Mouse (Mus musculus) cerebellum, adult 2 months (tissue): Measurements from ENCODE around the gene Setd3.

Source experiments
- CTCF ChIP-seq: fragments of 200-500 bp; IDR thresholded peaks from 2 replicates; pipeline ENCODE4 v1.5.1; 2011; ENCODE audit warnings: low read depth, mild to moderate bottlenecking, control low read depth, low read length, moderate library complexity, borderline replicate concordance; ENCODE audit not compliant: insufficient read depth
- POLR2A ChIP-seq: fragments of 200-500 bp; IDR thresholded peaks from 2 replicates; pipeline ENCODE4 v1.6.1; 2011; ENCODE audit warnings: low read length, control low read depth, borderline replicate concordance; ENCODE audit not compliant: insufficient read depth

DNA sequence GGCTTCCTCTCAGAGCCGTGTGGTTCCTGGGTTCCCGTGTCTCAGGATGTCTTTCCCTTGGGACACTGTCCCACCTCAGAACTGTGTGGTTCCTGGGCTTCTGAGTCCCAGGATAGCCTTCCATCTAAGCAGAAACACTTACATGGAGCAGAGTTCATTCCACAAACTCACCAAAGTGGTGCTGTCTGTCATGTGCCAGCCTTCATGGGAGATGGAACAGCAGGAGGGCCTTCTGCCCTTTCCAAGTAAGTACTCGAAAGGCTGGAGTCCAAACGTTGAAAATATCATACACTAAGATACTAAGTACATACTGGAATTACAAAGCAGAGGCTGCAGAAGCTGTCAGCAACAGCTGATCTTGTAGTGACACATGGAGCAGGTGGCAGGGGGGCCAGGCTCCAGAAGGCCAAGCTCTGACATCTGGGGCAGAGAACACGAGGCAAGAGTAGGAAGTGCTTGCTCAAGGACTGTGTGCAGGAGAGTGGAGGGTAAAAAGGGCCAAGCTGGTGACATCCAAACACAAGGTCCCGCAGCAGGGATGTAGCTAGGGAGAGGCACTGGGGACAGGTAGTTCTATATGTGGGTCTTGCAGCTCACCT, 43.4 kb downstream of the Setd3 start:
- TF ChIP-seq CTCF (no peak), POLR2A (no peak)
